Mouse (Mus musculus): ENCODE data around the gene Unc5c. TPM values are rescaled to one million over a fixed set of nuclear protein-coding genes. Genes with fewer than 3 reads are reported as not detected.

Gene Unc5c
- polyA plus RNA-seq, 1 experiment from 2014 or later = 9.1 TPM

GRCm38 (mm10) chr3:141528751-141529150 is 63.7 kb downstream of the Unc5c start:
- ATAC-seq (ENCODE audit: insufficient read depth, low FRiP score, low read depth) = no peak
- H3K4me3 ChIP-seq (replicated peaks) = no peak overlapping the region
- no peaks in the 10 kb centered on the region for H3K36me3 ChIP-seq
- no peak overlapping the region for H3K27ac ChIP-seq
- no peaks in the 10 kb centered on the region for H3K4me1 ChIP-seq
- no peaks in the 10 kb centered on the region for H3K9me3 ChIP-seq
- H3K4me2 ChIP-seq = no peak overlapping the region
- no peak overlapping the region for H3K9ac ChIP-seq
- no peaks in the 10 kb centered on the region for H3K27me3 ChIP-seq (replicated peaks)

DNA sequence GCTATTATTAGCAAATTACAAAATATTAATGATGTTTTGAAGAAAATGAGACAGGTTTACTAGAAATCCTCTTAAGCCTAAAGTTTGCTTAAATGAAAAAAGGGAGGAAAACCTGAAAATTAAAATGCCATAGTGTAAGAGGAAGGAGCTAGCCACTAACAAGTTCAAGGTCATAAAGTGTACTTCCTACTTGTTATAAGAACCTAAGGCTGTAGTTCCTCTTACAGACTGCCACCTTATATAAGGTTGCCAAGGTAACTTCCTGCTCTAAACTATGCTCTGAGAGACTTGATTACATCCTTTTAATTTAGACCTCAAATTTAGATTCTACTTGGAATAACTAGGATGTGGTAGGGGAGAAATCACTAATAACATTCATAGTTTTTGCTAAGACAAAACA is 64.6 kb downstream of the Unc5c start:
- Histone ChIP-seq H3K36me3 (no peaks in the 10 kb centered on the region), H3K27me3 (replicated peaks) (no peaks in the 10 kb centered on the region), H3K27ac (no peak overlapping the region), H3K9me3 (no peaks in the 10 kb centered on the region), H3K9ac (no peak overlapping the region), H3K4me2 (no peak overlapping the region), H3K4me1 (no peaks in the 10 kb centered on the region), H3K4me3 (replicated peaks) (no peak overlapping the region)
- no peak for ATAC-seq (ENCODE audit: insufficient read depth, low FRiP score, low read depth)

DNA sequence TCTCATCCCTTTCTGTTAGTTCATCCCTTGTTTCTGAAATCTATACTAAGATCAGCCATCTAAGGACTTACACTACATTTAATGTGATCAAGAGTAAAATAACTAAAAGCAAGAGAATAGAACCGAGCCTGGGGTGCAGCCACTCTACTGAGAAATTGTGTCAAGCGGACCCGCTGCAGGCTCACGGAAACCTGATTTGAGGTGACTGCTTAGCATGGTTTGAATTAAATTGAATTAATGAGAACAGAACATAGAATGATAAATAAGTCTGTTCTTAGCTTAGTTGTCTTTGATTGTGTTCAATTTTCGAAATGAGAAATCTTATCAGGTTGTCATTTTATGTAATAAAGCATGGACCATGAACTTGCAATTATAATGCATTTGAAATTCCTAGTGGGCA is 68.8 kb downstream of the Unc5c start:
- Histone ChIP-seq H3K4me2 (no peak overlapping the region), H3K27ac (no peak overlapping the region), H3K4me3 (replicated peaks) (no peak overlapping the region), H3K9me3 (no peaks in the 10 kb centered on the region), H3K27me3 (replicated peaks) (no peaks in the 10 kb centered on the region), H3K36me3 (no peaks in the 10 kb centered on the region), H3K4me1 (no peaks in the 10 kb centered on the region), H3K9ac (no peak overlapping the region)
- WGBS = 87% methylated on average over 5 of the region's 5 CpGs
- no peak for ATAC-seq (ENCODE audit: insufficient read depth, low FRiP score, low read depth)

GRCm38 (mm10) chr3:141536857-141537256 is 71.8 kb downstream of the Unc5c start:
- Histone ChIP-seq H3K9ac (no peak overlapping the region), H3K4me2 (no peak overlapping the region), H3K4me1 (no peaks in the 10 kb centered on the region), H3K27ac (no peak overlapping the region), H3K4me3 (replicated peaks) (no peak overlapping the region), H3K36me3 (no peaks in the 10 kb centered on the region), H3K9me3 (no peaks in the 10 kb centered on the region), H3K27me3 (replicated peaks) (no peaks in the 10 kb centered on the region)
- 63% methylated on average over 5 of the region's 5 CpGs for WGBS
- no peak for ATAC-seq (ENCODE audit: insufficient read depth, low FRiP score, low read depth)

- H3K27ac ChIP-seq = no peak overlapping the region
- 59% methylated on average over 1 of the region's 1 CpGs for WGBS
- H3K9me3 ChIP-seq = no peaks in the 10 kb centered on the region
- ATAC-seq (ENCODE audit: insufficient read depth, low FRiP score, low read depth) = no peak
- no peak overlapping the region for H3K4me3 ChIP-seq (replicated peaks)
- no peak overlapping the region for H3K9ac ChIP-seq
- H3K4me1 ChIP-seq = no peaks in the 10 kb centered on the region
- no peak overlapping the region for H3K4me2 ChIP-seq
- no peaks in the 10 kb centered on the region for H3K36me3 ChIP-seq
- no peaks in the 10 kb centered on the region for H3K27me3 ChIP-seq (replicated peaks)
Measured at GRCm38 (mm10) chr3:141538120-141538519, 73.1 kb downstream of the Unc5c start.

- no peaks in the 10 kb centered on the region for H3K9me3 ChIP-seq
- H3K4me1 ChIP-seq = no peaks in the 10 kb centered on the region
- no peaks in the 10 kb centered on the region for H3K27me3 ChIP-seq (replicated peaks)
- WGBS = 87% methylated on average over 7 of the region's 7 CpGs
- H3K4me3 ChIP-seq (replicated peaks) = no peak overlapping the region
- no peaks in the 10 kb centered on the region for H3K36me3 ChIP-seq
- no peak overlapping the region for H3K9ac ChIP-seq
- no peak overlapping the region for H3K4me2 ChIP-seq
- ATAC-seq (ENCODE audit: insufficient read depth, low FRiP score, low read depth) = no peak
- H3K27ac ChIP-seq = no peak overlapping the region
Measured at GRCm38 (mm10) chr3:141540749-141541148, 75.7 kb downstream of the Unc5c start.

DNA sequence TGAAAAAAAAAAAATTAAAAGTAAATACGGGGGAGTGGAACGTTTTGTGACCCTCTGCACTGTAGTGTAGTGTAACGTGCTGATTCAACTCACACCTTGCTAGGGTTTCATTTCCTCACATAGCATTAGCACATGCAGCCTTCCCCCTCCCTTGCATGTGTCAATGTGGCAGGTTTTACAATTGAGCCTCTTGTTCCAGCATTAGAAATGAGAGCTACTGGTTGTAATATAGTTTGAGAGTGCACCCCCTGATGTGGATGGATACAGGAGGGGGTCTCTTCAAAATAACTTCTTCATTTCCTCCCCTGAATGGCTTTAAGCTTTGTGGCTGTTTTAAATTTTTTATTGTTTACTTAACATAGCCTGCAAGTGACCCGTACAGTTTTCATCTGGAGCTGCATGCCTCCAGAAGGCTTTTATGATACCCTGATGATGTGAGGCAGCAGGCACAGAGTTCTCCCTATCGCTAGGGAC is 82.4 kb downstream of the Unc5c start:
- H3K4me1 ChIP-seq = no peaks in the 10 kb centered on the region
- H3K27ac ChIP-seq = no peak overlapping the region
- no peak overlapping the region for H3K4me2 ChIP-seq
- H3K9me3 ChIP-seq = no peaks in the 10 kb centered on the region
- H3K9ac ChIP-seq = no peak overlapping the region
- H3K36me3 ChIP-seq = no peaks in the 10 kb centered on the region
- no peaks in the 10 kb centered on the region for H3K27me3 ChIP-seq (replicated peaks)
- ATAC-seq (ENCODE audit: insufficient read depth, low FRiP score, low read depth) = no peak
- WGBS = 37% methylated on average over 5 of the region's 5 CpGs
- no peak overlapping the region for H3K4me3 ChIP-seq (replicated peaks)

DNA sequence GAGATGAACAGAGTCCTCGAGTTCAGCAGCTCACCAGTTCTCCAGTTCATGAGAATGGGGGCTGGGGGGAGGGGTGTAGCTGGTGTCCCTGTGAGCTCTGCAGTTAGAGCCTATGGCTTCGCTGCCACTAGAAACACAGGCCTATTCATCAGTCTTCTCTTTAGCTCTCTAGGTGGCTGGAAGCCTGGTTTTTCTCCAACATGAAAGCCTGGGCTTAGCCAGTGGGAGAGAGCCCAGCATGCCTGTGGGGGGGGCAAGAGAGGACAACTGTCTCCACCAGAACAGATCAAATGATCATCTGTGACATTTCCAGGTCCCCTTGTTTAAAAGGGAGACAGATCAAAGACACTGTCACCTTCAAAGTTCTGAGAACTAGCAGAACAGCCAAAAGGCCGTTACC is 84.6 kb downstream of the Unc5c start:
- Histone ChIP-seq H3K4me1 (no peaks in the 10 kb centered on the region), H3K27ac (no peak overlapping the region), H3K9ac (no peak overlapping the region), H3K4me2 (no peak overlapping the region), H3K27me3 (replicated peaks) (no peaks in the 10 kb centered on the region), H3K9me3 (no peaks in the 10 kb centered on the region), H3K4me3 (replicated peaks) (no peak overlapping the region), H3K36me3 (no peaks in the 10 kb centered on the region)
- 38% methylated on average over 3 of the region's 3 CpGs for WGBS
- ATAC-seq (ENCODE audit: insufficient read depth, low FRiP score, low read depth) = no peak

- Histone ChIP-seq H3K9me3 (no peaks in the 10 kb centered on the region), H3K4me2 (no peak overlapping the region), H3K9ac (no peak overlapping the region), H3K4me1 (no peaks in the 10 kb centered on the region), H3K4me3 (replicated peaks) (no peak overlapping the region), H3K27me3 (replicated peaks) (no peaks in the 10 kb centered on the region), H3K27ac (no peak overlapping the region), H3K36me3 (no peaks in the 10 kb centered on the region)
- WGBS = 85% methylated on average over 1 of the region's 1 CpGs
- ATAC-seq (ENCODE audit: insufficient read depth, low FRiP score, low read depth) = no peak
Measured at GRCm38 (mm10) chr3:141552960-141553359, 87.9 kb downstream of the Unc5c start.

- ATAC-seq (ENCODE audit: insufficient read depth, low FRiP score, low read depth) = no peak
- H3K9ac ChIP-seq = no peak overlapping the region
Measured at GRCm38 (mm10) chr3:141557072-141557471, 92.1 kb downstream of the Unc5c start.

GRCm38 (mm10) chr3:141575076-141575688 is 110.2 kb downstream of the Unc5c start:
- Histone ChIP-seq H3K4me2 (no peak overlapping the region), H3K4me1 (no peaks in the 10 kb centered on the region), H3K36me3 (no peaks in the 10 kb centered on the region), H3K9ac (no peak overlapping the region), H3K27ac (no peak overlapping the region), H3K9me3 (no peaks in the 10 kb centered on the region), H3K4me3 (replicated peaks) (no peak overlapping the region), H3K27me3 (replicated peaks) (no peaks in the 10 kb centered on the region)
- 77% methylated on average over 6 of the region's 6 CpGs for WGBS
- ATAC-seq (ENCODE audit: insufficient read depth, low FRiP score, low read depth) = no peak

More at GRCm38 (mm10) chr3:141557072-141557471, 92.1 kb downstream of the Unc5c start:
- no peak overlapping the region for H3K4me3 ChIP-seq (replicated peaks)
- H3K4me1 ChIP-seq = no peaks in the 10 kb centered on the region
- H3K36me3 ChIP-seq = no peaks in the 10 kb centered on the region
- no peaks in the 10 kb centered on the region for H3K9me3 ChIP-seq
- WGBS = 79% methylated on average over 5 of the region's 5 CpGs
- no peak overlapping the region for H3K27ac ChIP-seq
- no peaks in the 10 kb centered on the region for H3K27me3 ChIP-seq (replicated peaks)
- H3K4me2 ChIP-seq = no peak overlapping the region

DNA sequence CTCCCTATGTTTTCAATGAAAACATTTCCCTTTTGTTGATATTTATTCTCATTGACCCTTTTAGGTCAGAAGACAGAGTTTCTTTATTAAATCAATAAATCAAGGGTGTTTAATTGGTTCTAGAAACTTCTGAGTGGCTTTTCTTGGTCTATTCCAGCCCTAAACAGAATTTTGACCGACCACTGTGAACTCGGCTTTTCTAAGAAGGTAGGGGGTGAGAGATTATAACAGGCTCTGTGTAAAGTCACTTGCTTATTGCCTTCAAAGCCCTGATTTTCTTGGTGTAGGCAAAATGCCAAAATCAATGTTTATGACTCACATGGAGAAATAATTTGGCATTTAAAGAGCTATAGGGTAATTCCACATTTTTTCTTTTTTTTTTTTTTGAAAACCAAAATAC is 112.4 kb downstream of the Unc5c start:
- Histone ChIP-seq H3K27me3 (replicated peaks) (no peaks in the 10 kb centered on the region), H3K4me1 (no peaks in the 10 kb centered on the region), H3K9ac (no peak overlapping the region), H3K36me3 (no peaks in the 10 kb centered on the region), H3K27ac (no peak overlapping the region), H3K9me3 (no peaks in the 10 kb centered on the region), H3K4me3 (replicated peaks) (no peak overlapping the region), H3K4me2 (no peak overlapping the region)
- no peak for ATAC-seq (ENCODE audit: insufficient read depth, low FRiP score, low read depth)
- 47% methylated on average over 2 of the region's 2 CpGs for WGBS
